Mouse (Mus musculus): ENCODE data around the gene Plekhg3.

Gene Plekhg3

DNA sequence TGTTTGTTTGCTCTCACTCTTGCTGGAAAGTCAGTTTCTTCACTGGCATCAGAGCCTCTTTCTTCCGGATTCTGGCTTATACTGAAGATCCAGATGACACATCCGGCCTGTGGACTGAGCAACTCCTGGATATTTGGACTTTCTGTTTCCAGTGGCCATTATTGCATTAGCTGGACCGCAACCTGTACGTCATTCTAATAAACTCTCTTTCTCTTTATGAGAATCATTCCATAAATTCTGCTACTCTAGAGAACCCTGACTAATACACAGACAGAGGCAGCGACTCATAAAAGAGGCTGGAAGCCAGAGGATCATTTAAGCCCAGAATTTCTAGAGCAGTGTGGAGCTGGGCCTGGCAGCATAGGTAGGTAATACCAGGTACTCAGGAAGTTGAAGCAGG lies 1.9 kb upstream of the Plekhg3 start:
- no peak for DNase-seq

DNA sequence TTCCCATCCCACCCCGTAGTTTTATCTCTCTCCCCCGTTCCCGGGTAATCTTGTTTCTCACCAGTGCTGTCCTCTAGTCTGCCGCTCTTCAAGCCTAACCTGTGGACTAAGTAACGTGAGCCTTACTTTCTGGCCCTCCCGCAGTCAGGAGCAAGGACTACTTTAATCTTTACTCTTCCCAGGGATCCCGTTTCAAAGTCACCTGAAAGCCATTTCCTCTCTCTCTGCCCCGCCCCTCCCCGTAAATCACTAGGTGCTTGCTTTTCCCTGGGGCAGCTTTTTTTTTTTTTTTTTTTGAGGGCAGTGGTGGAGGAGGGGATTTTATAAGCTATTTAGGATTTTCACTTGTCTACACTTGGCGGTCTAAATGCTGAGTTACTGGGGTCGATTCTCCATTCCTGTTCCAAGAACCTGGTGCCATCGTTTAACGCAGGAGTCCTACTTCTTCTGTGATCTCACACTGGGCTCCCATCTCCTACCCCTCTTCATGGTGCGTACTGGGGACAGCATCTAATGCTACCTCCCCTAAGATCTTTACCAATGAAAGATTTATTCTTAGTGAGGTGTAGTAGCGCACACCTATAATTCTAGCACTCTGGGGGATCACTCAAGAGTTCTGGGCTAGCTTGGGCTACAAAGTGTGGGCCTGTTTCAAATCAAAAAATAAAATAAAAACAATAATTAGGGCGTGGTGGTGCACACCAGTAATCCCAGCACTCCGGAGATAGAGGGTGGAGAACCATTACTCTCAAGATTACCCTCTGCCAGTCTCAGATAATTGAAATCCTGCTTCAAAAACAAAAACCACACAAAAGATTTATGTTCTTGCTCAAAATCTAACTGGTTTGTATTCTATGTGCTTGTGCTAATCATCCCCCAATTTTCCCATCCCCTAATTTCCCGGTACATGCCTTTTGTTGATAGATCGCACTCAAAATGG lies 1.6 kb downstream of the Plekhg3 start:
- no peak for DNase-seq

GRCm38 (mm10) chr12:76532926-76533376 lies 2.3 kb downstream of the Plekhg3 start:
- DNase-seq: no peak

- peak; percentile 78 for DNase-seq
Observed at GRCm38 (mm10) chr12:76533377-76534222, 2.9 kb downstream of the Plekhg3 start.

- DNase-seq: no peak
Observed at GRCm38 (mm10) chr12:76534233-76534632, 3.5 kb downstream of the Plekhg3 start.

- no peak for DNase-seq
Observed at GRCm38 (mm10) chr12:76534641-76535283, 4.1 kb downstream of the Plekhg3 start.

DNA sequence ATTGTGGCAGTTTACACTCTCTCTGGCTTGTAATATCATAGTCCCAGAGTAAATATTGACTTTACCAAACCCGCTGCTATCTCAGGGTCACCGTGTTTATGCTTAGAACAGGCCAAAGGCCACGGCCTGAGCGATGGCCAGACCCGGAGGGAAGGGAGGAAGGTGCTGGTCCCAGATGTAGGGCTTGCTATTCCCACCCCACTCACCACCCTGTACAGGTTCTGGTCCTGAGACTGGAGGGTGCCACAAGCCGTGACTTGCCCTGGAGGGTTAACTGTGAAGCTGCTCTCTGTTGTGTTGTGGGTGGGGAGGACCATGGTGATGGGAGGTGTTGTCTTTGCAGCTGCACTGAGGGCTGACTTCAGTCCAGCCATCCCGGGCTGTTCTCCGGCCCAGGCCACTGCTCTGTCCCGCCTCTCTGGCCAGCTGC lies 4.8 kb downstream of the Plekhg3 start:
- peak; percentile 30 for DNase-seq

- no peak for DNase-seq
Observed at GRCm38 (mm10) chr12:76536591-76537153, 6.0 kb downstream of the Plekhg3 start.

DNA sequence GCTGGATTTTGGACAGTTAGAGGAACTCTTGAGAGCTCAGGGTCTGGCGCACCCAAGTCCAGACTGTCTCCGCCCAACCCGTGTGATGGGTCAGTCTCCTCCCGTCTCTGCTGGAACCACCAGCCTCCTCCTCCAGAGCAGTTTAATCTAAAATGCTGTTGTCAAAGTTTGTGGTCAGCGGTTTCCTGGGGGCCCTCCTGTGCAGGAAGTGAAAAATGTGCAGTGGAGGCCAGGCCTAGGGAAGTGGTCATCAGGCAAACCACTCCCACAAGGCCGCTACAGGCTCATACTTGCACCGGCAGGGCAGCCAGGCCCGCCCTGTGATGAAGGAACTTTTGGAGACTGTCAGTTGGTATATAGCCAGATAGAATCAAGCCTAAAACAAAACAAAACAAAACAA lies 6.7 kb downstream of the Plekhg3 start:
- peak; percentile 57 for DNase-seq

- DNase-seq: no peak
Observed at GRCm38 (mm10) chr12:76540169-76540568, 9.5 kb downstream of the Plekhg3 start.

- DNase-seq: no peak
Observed at GRCm38 (mm10) chr12:76540701-76541221, 10.1 kb downstream of the Plekhg3 start.

GRCm38 (mm10) chr12:76541475-76541874 lies 10.8 kb downstream of the Plekhg3 start:
- DNase-seq: no peak

DNA sequence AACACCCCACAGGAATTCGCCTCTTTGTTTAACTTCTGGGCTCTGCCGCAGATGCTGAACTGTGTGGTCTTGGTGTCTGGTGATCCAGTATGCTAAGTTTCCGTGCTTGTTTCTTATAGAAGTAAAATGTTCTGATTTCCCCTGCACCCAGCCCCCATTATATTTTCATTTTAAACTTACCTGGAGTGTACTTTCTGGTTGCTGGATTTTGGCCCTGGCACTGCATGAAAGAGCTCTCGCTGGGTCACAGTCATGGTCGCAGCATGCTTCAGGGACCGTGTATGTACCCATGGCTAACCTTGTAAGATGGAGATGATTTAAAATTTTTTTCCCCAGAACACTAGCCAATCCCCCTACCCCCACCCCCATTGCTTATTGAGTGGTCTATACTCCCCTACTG lies 11.2 kb downstream of the Plekhg3 start:
- DNase-seq: no peak

- no peak for DNase-seq
Observed at GRCm38 (mm10) chr12:76545786-76546370, 15.2 kb downstream of the Plekhg3 start.

DNA sequence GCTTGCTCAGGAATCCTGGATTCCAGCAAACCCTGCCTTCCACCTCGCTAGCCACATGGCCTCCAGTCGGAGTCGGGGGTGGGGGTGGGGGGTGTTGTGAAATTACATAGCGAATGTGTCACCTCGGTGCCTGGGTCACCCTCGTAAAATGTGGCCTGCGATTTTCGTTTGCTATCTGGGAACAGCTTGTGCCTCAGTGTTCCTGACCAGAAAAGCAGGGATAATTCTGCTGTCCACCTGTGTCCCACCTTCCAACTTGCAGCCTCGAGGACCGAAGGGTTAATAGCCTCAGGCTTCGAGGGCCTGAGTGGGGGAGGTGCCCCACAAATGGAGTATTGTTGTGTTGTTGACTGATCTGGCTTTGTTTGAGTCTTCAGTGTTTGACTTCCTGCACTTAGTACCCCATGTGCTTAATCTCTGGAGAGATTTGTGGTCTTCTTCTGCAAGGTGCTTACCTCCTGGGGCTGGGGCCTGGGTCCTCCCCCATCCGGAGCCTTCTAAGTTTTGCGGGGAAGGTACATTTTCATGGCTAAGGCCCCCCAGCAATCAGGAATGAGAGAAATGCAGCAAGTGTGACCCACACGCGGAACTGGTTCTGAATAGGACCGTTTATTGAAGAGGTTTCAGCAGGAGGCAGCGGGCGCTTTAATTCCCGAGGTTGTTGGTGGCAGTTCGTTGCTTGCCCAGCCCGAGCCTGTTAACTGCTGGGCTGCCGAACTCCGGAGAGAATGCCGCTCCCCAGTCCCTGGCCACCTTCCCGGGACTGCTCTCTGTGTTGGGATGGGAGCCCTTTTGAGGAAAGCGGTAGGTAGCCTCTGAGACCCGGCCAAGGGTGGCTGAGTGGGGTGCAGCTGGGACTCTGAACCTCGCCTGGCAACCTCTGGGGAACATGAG lies 15.9 kb downstream of the Plekhg3 start:
- peak; percentile 51 for DNase-seq

GRCm38 (mm10) chr12:76547409-76548081 lies 16.9 kb downstream of the Plekhg3 start:
- peak; percentile 60 for DNase-seq

- no peak for DNase-seq
Observed at GRCm38 (mm10) chr12:76548082-76548423, 17.4 kb downstream of the Plekhg3 start.

DNA sequence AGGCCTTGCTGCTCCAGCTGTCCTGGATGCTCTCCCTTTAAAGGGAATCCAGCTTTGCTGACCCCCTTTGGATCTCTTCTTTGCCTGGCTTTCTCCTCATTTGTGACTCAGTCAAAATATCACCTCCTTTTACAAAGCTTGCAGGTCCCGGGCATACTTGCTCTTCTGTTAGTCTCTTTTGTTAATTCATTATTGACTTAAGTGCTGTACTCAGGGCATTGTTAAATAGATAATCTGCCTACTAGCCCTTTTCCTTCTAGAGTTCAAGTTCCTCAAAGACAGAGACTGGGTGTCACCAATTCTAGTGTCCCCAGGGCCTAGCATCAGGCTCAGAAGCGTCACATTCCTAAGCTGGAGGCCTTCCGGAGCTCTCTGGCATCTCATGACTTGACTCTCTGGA lies 18.5 kb downstream of the Plekhg3 start:
- no peak for DNase-seq

DNA sequence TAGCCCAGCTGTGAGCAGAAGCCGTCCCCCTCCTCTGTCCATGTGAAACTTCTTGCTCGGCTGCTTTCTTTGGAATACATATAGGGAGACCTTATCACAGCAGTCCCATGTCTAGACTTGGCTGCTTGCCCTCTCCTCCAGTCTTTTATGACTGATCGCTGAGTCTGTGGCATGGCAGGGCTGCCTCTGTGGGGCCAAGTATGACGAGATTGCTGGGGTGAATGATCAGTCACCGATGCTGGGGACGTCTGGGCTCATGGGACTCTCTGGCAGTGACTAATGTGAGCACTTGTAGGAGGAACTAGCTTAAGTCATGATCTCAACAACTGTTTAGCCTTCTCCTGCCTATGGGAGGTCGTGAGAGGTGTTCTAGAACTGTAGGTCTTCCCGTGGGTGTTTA lies 21.6 kb downstream of the Plekhg3 start:
- DNase-seq: peak; percentile 59

DNA sequence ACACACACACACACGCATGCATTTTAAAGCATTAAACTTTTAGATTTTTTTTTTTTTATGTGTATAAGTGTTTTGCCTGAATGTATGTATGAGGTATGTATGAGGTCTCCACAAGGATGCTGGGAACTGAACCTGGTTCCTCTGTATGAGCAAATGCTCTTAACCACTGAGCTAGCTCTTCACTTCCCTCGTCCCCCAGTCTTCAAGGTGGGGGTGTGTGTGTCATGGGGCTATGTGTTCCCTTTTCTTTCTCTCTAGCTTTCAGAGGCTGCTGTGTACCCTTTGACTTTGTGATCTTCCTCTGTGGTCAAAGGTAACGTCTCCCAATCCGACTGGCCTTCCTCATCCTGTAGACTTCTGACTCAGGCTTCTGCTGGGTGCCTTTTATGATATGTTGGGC lies 22.3 kb downstream of the Plekhg3 start:
- DNase-seq: no peak

- DNase-seq: peak; percentile 45
Observed at GRCm38 (mm10) chr12:76553917-76554316, 23.2 kb downstream of the Plekhg3 start.
